Mouse (Mus musculus): ENCODE measurements around the gene Slco2a1.

The Slco2a1 gene

GRCm38 (mm10) chr9:102985111-102985510 lies 3.4 kb upstream of the Slco2a1 start:
- DNase-seq (ENCODE audit: low spot score) = no peak

- DNase-seq (ENCODE audit: low spot score) = no peak
Measured at GRCm38 (mm10) chr9:102985939-102986338, 2.6 kb upstream of the Slco2a1 start.

- DNase-seq (ENCODE audit: low spot score) = no peak
Measured at GRCm38 (mm10) chr9:102990306-102991133, 2.0 kb downstream of the Slco2a1 start.

GRCm38 (mm10) chr9:102991134-102991406 lies 2.6 kb downstream of the Slco2a1 start:
- no peak for DNase-seq (ENCODE audit: low spot score)

- DNase-seq (ENCODE audit: low spot score) = no peak
Measured at GRCm38 (mm10) chr9:102992877-102993276, 4.4 kb downstream of the Slco2a1 start.

GRCm38 (mm10) chr9:102993764-102994163 lies 5.3 kb downstream of the Slco2a1 start:
- DNase-seq (ENCODE audit: low spot score) = no peak

- no peak for DNase-seq (ENCODE audit: low spot score)
Measured at GRCm38 (mm10) chr9:102995800-102996635, 7.5 kb downstream of the Slco2a1 start.

GRCm38 (mm10) chr9:103000384-103000783 lies 11.9 kb downstream of the Slco2a1 start:
- no peak for DNase-seq (ENCODE audit: low spot score)

- no peak for DNase-seq (ENCODE audit: low spot score)
Measured at GRCm38 (mm10) chr9:103004343-103004742, 15.8 kb downstream of the Slco2a1 start.

- DNase-seq (ENCODE audit: low spot score) = no peak
Measured at GRCm38 (mm10) chr9:103007699-103008078, 19.2 kb downstream of the Slco2a1 start.

GRCm38 (mm10) chr9:103008079-103008855 lies 19.8 kb downstream of the Slco2a1 start:
- DNase-seq (ENCODE audit: low spot score) = no peak

GRCm38 (mm10) chr9:103010161-103010560 lies 21.6 kb downstream of the Slco2a1 start:
- DNase-seq (ENCODE audit: low spot score) = no peak

GRCm38 (mm10) chr9:103013366-103013765 lies 24.9 kb downstream of the Slco2a1 start:
- no peak for DNase-seq (ENCODE audit: low spot score)

GRCm38 (mm10) chr9:103014686-103015085 lies 26.2 kb downstream of the Slco2a1 start:
- no peak for DNase-seq (ENCODE audit: low spot score)

GRCm38 (mm10) chr9:103024116-103024515 lies 35.6 kb downstream of the Slco2a1 start:
- DNase-seq (ENCODE audit: low spot score) = no peak

- no peak for DNase-seq (ENCODE audit: low spot score)
Measured at GRCm38 (mm10) chr9:103027150-103027889, 38.8 kb downstream of the Slco2a1 start.

GRCm38 (mm10) chr9:103029012-103029411 lies 40.5 kb downstream of the Slco2a1 start:
- no peak for DNase-seq (ENCODE audit: low spot score)

- no peak for DNase-seq (ENCODE audit: low spot score)
Measured at GRCm38 (mm10) chr9:103030041-103030440, 41.5 kb downstream of the Slco2a1 start.

- no peak for DNase-seq (ENCODE audit: low spot score)
Measured at GRCm38 (mm10) chr9:103031211-103031610, 42.7 kb downstream of the Slco2a1 start.

- no peak for DNase-seq (ENCODE audit: low spot score)
Measured at GRCm38 (mm10) chr9:103032193-103032592, 43.7 kb downstream of the Slco2a1 start.

- DNase-seq (ENCODE audit: low spot score) = no peak
Measured at GRCm38 (mm10) chr9:103033381-103033780, 44.9 kb downstream of the Slco2a1 start.

GRCm38 (mm10) chr9:103036971-103037391 lies 48.5 kb downstream of the Slco2a1 start:
- DNase-seq (ENCODE audit: low spot score) = no peak
